Mouse (Mus musculus): Measurements from ENCODE around the gene Slc25a33.
"Not testable (repeated sequence)": the region's sequence is repeated elsewhere in the genome, so short reads cannot be mapped to it uniquely, and the experiment has no call there.

Gene Slc25a33

GRCm38 (mm10) chr4:149758423-149758822 lies 15.7 kb downstream of the Slc25a33 start:
- no peak for DNase-seq (ENCODE audit: low spot score in 2 of 2)

- DNase-seq (ENCODE audit: low spot score in 2 of 2), result not testable (repeated sequence)
Measured at GRCm38 (mm10) chr4:149756546-149756945, 17.5 kb downstream of the Slc25a33 start.

GRCm38 (mm10) chr4:149752836-149753235 lies 21.2 kb downstream of the Slc25a33 start:
- DNase-seq (ENCODE audit: low spot score in 2 of 2), result no peak

- DNase-seq (ENCODE audit: low spot score in 2 of 2), result peak in 1 of 2 experiments; percentile 69
Measured at GRCm38 (mm10) chr4:149752124-149752799, 21.8 kb downstream of the Slc25a33 start.

GRCm38 (mm10) chr4:149750671-149751070 lies 23.4 kb downstream of the Slc25a33 start:
- DNase-seq (ENCODE audit: low spot score in 2 of 2), result no peak

GRCm38 (mm10) chr4:149749663-149750015 lies 24.4 kb downstream of the Slc25a33 start:
- DNase-seq (ENCODE audit: low spot score in 2 of 2), result not testable (repeated sequence)

GRCm38 (mm10) chr4:149749003-149749662 lies 24.9 kb downstream of the Slc25a33 start:
- no peak for DNase-seq (ENCODE audit: low spot score in 2 of 2)

- no peak for DNase-seq (ENCODE audit: low spot score in 2 of 2)
Measured at GRCm38 (mm10) chr4:149744119-149744518, 30.0 kb downstream of the Slc25a33 start.

- no peak for DNase-seq (ENCODE audit: low spot score in 2 of 2)
Measured at GRCm38 (mm10) chr4:149742011-149742530, 32.0 kb downstream of the Slc25a33 start.

GRCm38 (mm10) chr4:149740301-149740700 lies 33.8 kb downstream of the Slc25a33 start:
- DNase-seq (ENCODE audit: low spot score in 2 of 2), result no peak

GRCm38 (mm10) chr4:149739478-149739877 lies 34.6 kb downstream of the Slc25a33 start:
- DNase-seq (ENCODE audit: low spot score in 2 of 2), result no peak

GRCm38 (mm10) chr4:149737383-149738324 lies 36.4 kb downstream of the Slc25a33 start, which contains the start of gene Tmem201:
Gene Tmem201 (minus strand): TSS chr4:149738044.
- peak; percentile 82 to 95 for DNase-seq (ENCODE audit: low spot score in 2 of 2)

- no peak for DNase-seq (ENCODE audit: low spot score in 2 of 2)
Measured at GRCm38 (mm10) chr4:149736581-149736980, 37.5 kb downstream of the Slc25a33 start.

- no peak for DNase-seq (ENCODE audit: low spot score in 2 of 2)
Measured at GRCm38 (mm10) chr4:149735624-149736250, 38.3 kb downstream of the Slc25a33 start.

GRCm38 (mm10) chr4:149734730-149735475 lies 39.2 kb downstream of the Slc25a33 start:
- DNase-seq (ENCODE audit: low spot score in 2 of 2), result no peak

GRCm38 (mm10) chr4:149734246-149734645 lies 39.8 kb downstream of the Slc25a33 start:
- DNase-seq (ENCODE audit: low spot score in 2 of 2), result no peak

GRCm38 (mm10) chr4:149733748-149734147 lies 40.3 kb downstream of the Slc25a33 start:
- DNase-seq (ENCODE audit: low spot score in 2 of 2), result peak in 1 of 2 experiments; percentile 67

- no peak for DNase-seq (ENCODE audit: low spot score in 2 of 2)
Measured at GRCm38 (mm10) chr4:149732800-149733199, 41.3 kb downstream of the Slc25a33 start.

- no peak for DNase-seq (ENCODE audit: low spot score in 2 of 2)
Measured at GRCm38 (mm10) chr4:149732313-149732712, 41.8 kb downstream of the Slc25a33 start.

- DNase-seq (ENCODE audit: low spot score in 2 of 2), result no peak
Measured at GRCm38 (mm10) chr4:149730827-149731226, 43.2 kb downstream of the Slc25a33 start.

- DNase-seq (ENCODE audit: low spot score in 2 of 2), result no peak
Measured at GRCm38 (mm10) chr4:149728810-149729209, 45.3 kb downstream of the Slc25a33 start.

Measured in left cerebral cortex, adult 9 months (tissue).